Mouse (Mus musculus): ENCODE measurements around the gene Pdcd1lg2. TPM values are rescaled to one million over a fixed set of nuclear protein-coding genes. Genes with fewer than 3 reads are reported as not detected.

Gene Pdcd1lg2
- polyA plus RNA-seq, 1 experiment from 2014 or later = not detected

DNA sequence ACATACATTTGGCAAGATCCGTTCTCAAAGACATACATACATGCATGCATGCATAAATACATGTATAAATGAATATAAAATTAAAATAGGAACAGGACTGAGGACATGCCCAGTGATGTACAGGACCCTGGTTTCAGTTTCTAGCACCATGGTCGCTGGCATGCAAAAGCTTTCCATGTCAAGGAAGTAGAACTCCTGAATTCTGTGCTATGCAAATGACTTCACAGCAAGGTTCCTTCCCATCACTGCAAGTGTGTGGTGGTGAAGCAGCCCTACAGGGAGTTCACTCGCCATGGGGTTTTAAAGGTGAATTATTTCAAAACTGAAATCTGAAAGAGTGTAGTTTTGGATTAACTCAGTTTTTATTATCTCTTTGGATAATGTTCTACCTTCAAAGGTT, 34.3 kb upstream of the Pdcd1lg2 start:
- 80% methylated on average over 3 of the region's 3 CpGs for WGBS
- H3K36me3 ChIP-seq (ENCODE audit: insufficient read depth, low read length) = no peaks in the 10 kb centered on the region
- H3K27me3 ChIP-seq (ENCODE audit: insufficient read depth, low read length) = no peaks in the 10 kb centered on the region; the same call in 1 of the 2 replicates
- no peak overlapping the region for H3K9ac ChIP-seq (ENCODE audit: low read depth, low read length)
- H3K4me1 ChIP-seq (replicated peaks; ENCODE audit: insufficient read depth, low read length) = no peaks in the 10 kb centered on the region
- no peak for TF ChIP-seq CTCF (IDR thresholded peaks at IDR 0.05; ENCODE audit: low read depth)
- no peak overlapping the region for H3K4me2 ChIP-seq (ENCODE audit: low read length)
- DNase-seq (ENCODE audit: low spot score) = no peak
- H3K4me3 ChIP-seq (replicated peaks; ENCODE audit: low read depth, low read length) = no peak overlapping the region
- no peak for ATAC-seq (replicated peaks; ENCODE audit: low FRiP score, low read depth)
- no peaks in the 10 kb centered on the region for H3K9me3 ChIP-seq (replicated peaks; ENCODE audit: low read length)
- H3K27ac ChIP-seq = no peak overlapping the region

DNA sequence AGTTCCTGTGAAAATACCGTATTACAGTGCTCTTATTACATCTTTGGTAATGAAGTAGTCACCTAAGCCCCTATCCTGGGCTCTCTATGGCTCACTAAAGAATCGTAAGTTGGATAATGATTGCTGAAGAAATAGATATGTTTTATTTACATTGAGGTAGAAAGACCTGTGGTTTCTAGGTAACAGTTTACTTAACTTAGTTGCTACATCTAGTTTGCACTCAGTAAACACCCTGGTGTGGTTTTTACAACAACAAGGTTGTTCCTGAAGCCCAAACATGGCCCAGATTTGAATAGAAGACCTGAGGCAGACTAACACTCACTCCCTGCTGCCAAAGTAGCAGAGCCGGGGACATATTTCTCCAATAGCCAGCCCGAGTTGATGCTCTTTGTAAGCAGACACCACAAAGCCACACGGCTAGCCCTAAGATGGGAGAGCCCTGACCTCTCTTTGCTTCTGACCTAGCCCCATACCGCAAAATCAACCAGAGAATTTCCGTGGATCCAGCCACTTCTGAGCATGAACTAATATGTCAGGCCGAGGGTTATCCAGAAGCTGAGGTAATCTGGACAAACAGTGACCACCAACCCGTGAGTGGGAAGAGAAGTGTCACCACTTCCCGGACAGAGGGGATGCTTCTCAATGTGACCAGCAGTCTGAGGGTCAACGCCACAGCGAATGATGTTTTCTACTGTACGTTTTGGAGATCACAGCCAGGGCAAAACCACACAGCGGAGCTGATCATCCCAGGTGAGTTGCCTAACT, 30.7 kb upstream of the Pdcd1lg2 start:
- Histone ChIP-seq H3K36me3 (ENCODE audit: insufficient read depth, low read length) (no peaks in the 10 kb centered on the region), H3K27me3 (ENCODE audit: insufficient read depth, low read length) (no peaks in the 10 kb centered on the region), H3K9ac (ENCODE audit: low read depth, low read length) (no peak overlapping the region), H3K9me3 (replicated peaks; ENCODE audit: low read length) (no peaks in the 10 kb centered on the region), H3K27ac (no peak overlapping the region), H3K4me2 (ENCODE audit: low read length) (no peak overlapping the region), H3K4me1 (replicated peaks; ENCODE audit: insufficient read depth, low read length) (no peaks in the 10 kb centered on the region), H3K4me3 (replicated peaks; ENCODE audit: low read depth, low read length) (no peak overlapping the region)
- TF ChIP-seq CTCF (IDR thresholded peaks at IDR 0.05; ENCODE audit: low read depth) = no peak
- ATAC-seq (replicated peaks; ENCODE audit: low FRiP score, low read depth) = no peak
- 81% methylated on average over 14 of the region's 14 CpGs for WGBS
- DNase-seq (ENCODE audit: low spot score) = no peak

DNA sequence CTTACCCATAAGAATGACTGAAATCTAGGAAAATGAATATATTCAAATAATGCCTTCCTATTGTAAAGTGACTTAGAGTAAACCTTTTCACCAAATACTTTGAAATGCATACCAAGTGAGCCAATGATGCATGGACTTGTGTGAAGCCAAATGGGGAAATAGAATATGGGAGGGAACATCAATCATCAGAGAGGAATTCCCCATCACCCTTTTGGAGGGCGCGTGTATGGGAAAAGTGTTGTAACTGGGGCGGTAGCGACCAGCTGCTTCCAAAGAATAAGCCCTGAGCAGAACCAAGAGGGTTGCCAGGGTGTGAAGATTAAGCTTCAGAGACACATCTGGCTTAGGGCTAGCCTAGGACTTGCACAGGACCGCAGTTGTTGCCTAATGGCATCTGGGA, 27.4 kb upstream of the Pdcd1lg2 start:
- no peak overlapping the region for H3K9ac ChIP-seq (ENCODE audit: low read depth, low read length)
- DNase-seq (ENCODE audit: low spot score) (no peak), ATAC-seq (replicated peaks; ENCODE audit: low FRiP score, low read depth) (no peak)
- no peak overlapping the region for H3K27ac ChIP-seq
- H3K36me3 ChIP-seq (ENCODE audit: insufficient read depth, low read length) = no peaks in the 10 kb centered on the region
- TF ChIP-seq CTCF (IDR thresholded peaks at IDR 0.05; ENCODE audit: low read depth) = no peak
- H3K4me1 ChIP-seq (replicated peaks; ENCODE audit: insufficient read depth, low read length) = no peaks in the 10 kb centered on the region
- H3K4me2 ChIP-seq (ENCODE audit: low read length) = no peak overlapping the region
- no peak overlapping the region for H3K4me3 ChIP-seq (replicated peaks; ENCODE audit: low read depth, low read length)
- no peaks in the 10 kb centered on the region for H3K27me3 ChIP-seq (ENCODE audit: insufficient read depth, low read length)
- H3K9me3 ChIP-seq (replicated peaks; ENCODE audit: low read length) = no peaks in the 10 kb centered on the region
- 85% methylated on average over 5 of the region's 5 CpGs for WGBS

DNA sequence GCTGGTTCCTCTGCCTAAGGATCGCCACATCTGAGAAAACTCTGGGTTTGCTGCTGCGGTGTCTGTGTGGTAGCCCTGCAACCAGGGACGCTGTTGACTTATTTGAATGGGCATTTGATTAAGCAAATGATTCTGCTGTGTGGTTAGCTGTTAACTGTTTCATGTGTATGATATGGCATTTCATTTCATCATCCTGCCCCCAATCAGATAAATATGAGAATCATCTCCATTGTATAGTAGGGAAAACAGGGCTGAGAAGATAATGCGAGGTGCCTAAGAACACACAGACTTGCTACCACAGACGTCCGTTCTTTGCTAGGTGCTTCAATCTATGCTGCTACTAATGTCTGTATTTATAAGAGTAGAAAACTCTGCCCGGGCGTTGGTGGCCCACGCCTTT, 26.3 kb upstream of the Pdcd1lg2 start:
- TF ChIP-seq CTCF (IDR thresholded peaks at IDR 0.05; ENCODE audit: low read depth) = no peak
- DNase-seq (ENCODE audit: low spot score) = no peak
- no peaks in the 10 kb centered on the region for H3K36me3 ChIP-seq (ENCODE audit: insufficient read depth, low read length)
- H3K4me3 ChIP-seq (replicated peaks; ENCODE audit: low read depth, low read length) = no peak overlapping the region
- WGBS = 88% methylated on average over 9 of the region's 9 CpGs
- H3K4me1 ChIP-seq (replicated peaks; ENCODE audit: insufficient read depth, low read length) = no peaks in the 10 kb centered on the region
- H3K9ac ChIP-seq (ENCODE audit: low read depth, low read length) = no peak overlapping the region
- no peaks in the 10 kb centered on the region for H3K27me3 ChIP-seq (ENCODE audit: insufficient read depth, low read length)
- no peaks in the 10 kb centered on the region for H3K9me3 ChIP-seq (replicated peaks; ENCODE audit: low read length)
- H3K4me2 ChIP-seq (ENCODE audit: low read length) = no peak overlapping the region
- no peak overlapping the region for H3K27ac ChIP-seq
- no peak for ATAC-seq (replicated peaks; ENCODE audit: low FRiP score, low read depth)

DNA sequence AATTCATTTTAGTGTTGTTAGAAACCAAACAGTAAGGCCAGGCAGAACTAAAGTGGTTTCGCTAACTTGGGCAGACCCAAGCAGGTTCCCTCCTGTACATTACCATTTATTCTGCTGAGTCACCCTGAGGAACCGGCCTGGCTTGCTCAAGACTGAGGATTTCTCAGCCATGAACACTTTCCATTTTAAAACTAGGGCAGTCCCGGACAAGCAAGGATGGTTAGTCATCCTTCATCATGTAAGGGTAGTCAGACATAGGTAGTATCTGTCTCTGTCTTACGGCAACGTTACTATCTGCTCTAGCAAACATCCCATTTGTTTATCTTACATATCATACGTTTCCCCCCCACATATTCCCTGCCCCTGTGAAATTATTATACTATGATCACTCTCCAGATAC, 25.7 kb upstream of the Pdcd1lg2 start:
- Histone ChIP-seq H3K4me3 (replicated peaks; ENCODE audit: low read depth, low read length) (no peak overlapping the region), H3K27ac (no peak overlapping the region), H3K4me1 (replicated peaks; ENCODE audit: insufficient read depth, low read length) (no peaks in the 10 kb centered on the region), H3K9ac (ENCODE audit: low read depth, low read length) (no peak overlapping the region), H3K36me3 (ENCODE audit: insufficient read depth, low read length) (no peaks in the 10 kb centered on the region), H3K27me3 (ENCODE audit: insufficient read depth, low read length) (no peaks in the 10 kb centered on the region), H3K9me3 (replicated peaks; ENCODE audit: low read length) (no peaks in the 10 kb centered on the region), H3K4me2 (ENCODE audit: low read length) (no peak overlapping the region)
- DNase-seq (ENCODE audit: low spot score) (no peak), ATAC-seq (replicated peaks; ENCODE audit: low FRiP score, low read depth) (no peak)
- 75% methylated on average over 6 of the region's 6 CpGs for WGBS
- TF ChIP-seq CTCF (IDR thresholded peaks at IDR 0.05; ENCODE audit: low read depth) = no peak

DNA sequence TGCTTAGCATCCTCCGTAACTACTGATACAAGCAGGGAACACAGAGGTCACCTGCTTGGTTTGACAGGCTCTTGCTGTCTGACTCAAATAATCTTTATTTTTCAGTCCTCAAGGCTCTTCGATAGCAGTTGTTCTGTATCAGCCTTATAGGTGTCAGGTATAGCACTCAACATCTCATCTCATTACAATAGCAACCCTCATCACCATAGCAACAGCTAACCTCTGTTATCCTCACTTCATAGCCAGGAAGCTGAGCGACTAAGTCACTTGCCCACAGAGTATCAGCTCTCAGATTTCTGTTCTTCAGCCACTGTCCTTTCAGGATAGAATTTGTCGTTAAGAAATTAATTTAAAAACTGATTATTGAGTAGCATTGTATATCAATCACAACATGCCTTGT, 24.9 kb upstream of the Pdcd1lg2 start:
- no peaks in the 10 kb centered on the region for H3K27me3 ChIP-seq (ENCODE audit: insufficient read depth, low read length)
- H3K9me3 ChIP-seq (replicated peaks; ENCODE audit: low read length) = no peaks in the 10 kb centered on the region
- no peak overlapping the region for H3K27ac ChIP-seq
- no peaks in the 10 kb centered on the region for H3K4me1 ChIP-seq (replicated peaks; ENCODE audit: insufficient read depth, low read length)
- H3K4me2 ChIP-seq (ENCODE audit: low read length) = no peak overlapping the region
- no peaks in the 10 kb centered on the region for H3K36me3 ChIP-seq (ENCODE audit: insufficient read depth, low read length)
- TF ChIP-seq CTCF (IDR thresholded peaks at IDR 0.05; ENCODE audit: low read depth) = no peak
- no peak overlapping the region for H3K9ac ChIP-seq (ENCODE audit: low read depth, low read length)
- DNase-seq (ENCODE audit: low spot score) (no peak), ATAC-seq (replicated peaks; ENCODE audit: low FRiP score, low read depth) (no peak)
- WGBS = 73% methylated on average over 4 of the region's 4 CpGs
- H3K4me3 ChIP-seq (replicated peaks; ENCODE audit: low read depth, low read length) = no peak overlapping the region

DNA sequence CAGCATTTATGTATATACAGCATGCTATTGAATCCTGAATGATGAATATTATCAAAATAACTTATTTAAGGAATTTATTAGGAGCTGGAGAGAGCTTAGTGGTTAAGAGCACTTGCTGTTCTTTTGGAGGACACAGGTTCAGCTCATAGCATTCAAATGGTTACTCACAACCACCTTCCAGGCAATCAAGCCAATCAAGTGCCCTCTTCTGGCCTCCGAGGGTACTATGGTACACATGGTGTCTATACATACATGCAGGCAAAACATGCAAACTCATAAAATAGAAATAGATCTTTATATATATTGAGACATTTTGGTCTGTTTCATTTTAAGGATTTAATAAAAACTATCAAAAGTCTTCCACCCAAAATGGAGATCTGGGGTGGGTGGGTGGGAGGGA, 21.9 kb upstream of the Pdcd1lg2 start:
- Histone ChIP-seq H3K27ac (no peak overlapping the region), H3K27me3 (ENCODE audit: insufficient read depth, low read length) (no peaks in the 10 kb centered on the region), H3K4me2 (ENCODE audit: low read length) (no peak overlapping the region), H3K4me3 (replicated peaks; ENCODE audit: low read depth, low read length) (no peak overlapping the region), H3K9me3 (replicated peaks; ENCODE audit: low read length) (no peaks in the 10 kb centered on the region), H3K4me1 (replicated peaks; ENCODE audit: insufficient read depth, low read length) (no peaks in the 10 kb centered on the region), H3K36me3 (ENCODE audit: insufficient read depth, low read length) (no peaks in the 10 kb centered on the region), H3K9ac (ENCODE audit: low read depth, low read length) (no peak overlapping the region)
- DNase-seq (ENCODE audit: low spot score) = no peak
- TF ChIP-seq CTCF (IDR thresholded peaks at IDR 0.05; ENCODE audit: low read depth) = no peak
- WGBS = 91% methylated on average over 1 of the region's 1 CpGs
- ATAC-seq (replicated peaks; ENCODE audit: low FRiP score, low read depth) = no peak

Measured in kidney, postnatal 0 days (tissue).